Mouse (Mus musculus): ENCODE measurements around the gene Vim.

Vim gene

GRCm38 (mm10) chr2:13573408-13574065, at the start of gene Vim:
Gene Vim (plus strand): TSS chr2:13573927.
- DNase-seq (ENCODE audit: low spot score in 2 of 2), result peak; percentile 74 to 84

DNA sequence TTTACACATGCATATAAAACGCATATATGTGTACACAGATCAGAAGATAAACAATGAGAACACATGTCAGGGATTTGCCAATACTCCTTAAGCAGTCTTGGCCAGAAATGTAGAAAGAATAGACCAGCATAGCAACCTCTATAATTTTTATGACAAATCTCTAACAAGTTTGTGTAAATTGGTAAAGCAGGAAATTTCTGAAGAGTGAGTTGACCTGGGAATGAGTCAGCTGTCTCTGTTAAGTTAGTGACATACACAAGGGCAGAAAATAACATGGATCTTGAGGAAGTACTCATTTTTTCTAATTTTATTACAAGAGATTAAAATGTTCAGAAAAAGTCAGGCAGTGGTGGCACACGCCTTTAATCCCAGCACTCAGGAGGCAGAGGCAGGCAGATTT, 47.5 kb upstream of the Vim start:
- DNase-seq (ENCODE audit: low spot score in 2 of 2), result no peak

DNA sequence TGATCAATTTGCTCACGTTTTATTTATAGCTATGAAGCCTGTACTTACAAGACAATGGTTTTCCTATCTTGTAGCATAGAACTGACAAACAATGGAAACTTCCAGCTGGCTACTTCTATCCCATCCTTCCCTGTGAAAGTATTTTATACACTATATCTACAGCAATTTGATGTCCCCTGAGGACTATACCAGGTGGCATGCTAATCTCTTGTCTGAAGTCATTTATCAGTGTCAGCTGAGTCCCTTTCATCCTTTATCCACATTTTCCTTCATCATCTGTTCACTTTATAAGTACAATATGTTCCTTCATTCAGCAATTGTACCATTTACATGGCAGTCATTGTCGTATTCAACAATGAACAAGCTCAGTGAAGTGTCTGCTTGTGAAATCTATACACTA, 46.6 kb upstream of the Vim start:
- no peak for DNase-seq (ENCODE audit: low spot score in 2 of 2)

DNA sequence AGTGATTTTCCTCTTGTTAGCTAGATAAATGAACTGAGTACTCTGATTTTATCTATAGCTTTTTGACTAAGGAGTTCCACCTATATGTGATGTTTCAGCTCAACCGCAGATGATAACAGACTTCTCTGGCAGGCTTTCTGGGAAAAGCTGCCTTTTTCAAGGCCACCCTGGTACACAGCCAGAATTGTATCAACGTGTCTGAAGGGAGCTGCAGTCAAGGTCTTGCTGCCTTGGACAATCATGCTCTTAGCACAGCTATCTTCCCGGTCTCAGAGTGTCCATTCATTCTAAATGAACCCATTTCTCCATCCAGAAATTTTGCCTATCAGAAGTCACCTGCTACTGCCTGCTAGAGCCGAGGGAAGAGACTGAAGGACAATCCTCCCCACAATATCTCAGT, 46.2 kb upstream of the Vim start:
- DNase-seq (ENCODE audit: low spot score in 2 of 2), result no peak

DNA sequence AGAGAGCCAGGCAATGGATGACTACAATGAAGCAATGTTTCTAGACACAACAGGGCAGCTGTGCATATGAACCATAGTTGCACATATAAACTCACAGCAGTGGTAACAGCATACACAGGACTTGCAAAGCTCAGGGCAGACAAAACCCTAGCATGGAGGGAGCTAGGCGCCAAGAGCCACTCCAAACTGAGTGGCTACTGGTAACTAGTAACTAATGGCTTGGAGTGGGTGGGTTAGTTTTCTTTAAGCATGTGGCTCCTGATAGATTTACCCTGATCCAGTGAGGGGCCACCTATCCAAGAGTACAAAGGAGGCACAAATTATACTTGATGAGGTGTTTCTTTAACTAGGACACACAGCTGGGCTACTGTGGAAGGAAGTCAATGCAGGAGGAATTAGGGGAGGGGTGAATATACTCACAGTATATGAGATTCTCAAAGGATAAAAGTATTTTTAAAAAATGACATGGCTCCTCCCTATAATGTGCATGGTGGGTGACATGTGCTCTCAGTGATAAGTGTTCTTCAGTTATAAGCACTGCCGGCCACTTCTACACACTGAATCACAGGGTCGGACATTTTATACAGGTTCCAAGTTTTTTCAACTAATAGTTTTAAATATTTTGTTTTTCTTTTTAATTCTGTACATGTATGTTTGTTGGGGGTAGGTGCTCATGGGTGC, 44.3 kb upstream of the Vim start:
- no peak for DNase-seq (ENCODE audit: low spot score in 2 of 2)

GRCm38 (mm10) chr2:13530639-13531038, 43.1 kb upstream of the Vim start:
- no peak for DNase-seq (ENCODE audit: low spot score in 2 of 2)

GRCm38 (mm10) chr2:13536747-13537146, 37.0 kb upstream of the Vim start:
- DNase-seq (ENCODE audit: low spot score in 2 of 2), result no peak

GRCm38 (mm10) chr2:13537733-13538132, 36.0 kb upstream of the Vim start:
- DNase-seq (ENCODE audit: low spot score in 2 of 2), result no peak

- no peak for DNase-seq (ENCODE audit: low spot score in 2 of 2)
Measured at GRCm38 (mm10) chr2:13538258-13538657, 35.5 kb upstream of the Vim start.

DNA sequence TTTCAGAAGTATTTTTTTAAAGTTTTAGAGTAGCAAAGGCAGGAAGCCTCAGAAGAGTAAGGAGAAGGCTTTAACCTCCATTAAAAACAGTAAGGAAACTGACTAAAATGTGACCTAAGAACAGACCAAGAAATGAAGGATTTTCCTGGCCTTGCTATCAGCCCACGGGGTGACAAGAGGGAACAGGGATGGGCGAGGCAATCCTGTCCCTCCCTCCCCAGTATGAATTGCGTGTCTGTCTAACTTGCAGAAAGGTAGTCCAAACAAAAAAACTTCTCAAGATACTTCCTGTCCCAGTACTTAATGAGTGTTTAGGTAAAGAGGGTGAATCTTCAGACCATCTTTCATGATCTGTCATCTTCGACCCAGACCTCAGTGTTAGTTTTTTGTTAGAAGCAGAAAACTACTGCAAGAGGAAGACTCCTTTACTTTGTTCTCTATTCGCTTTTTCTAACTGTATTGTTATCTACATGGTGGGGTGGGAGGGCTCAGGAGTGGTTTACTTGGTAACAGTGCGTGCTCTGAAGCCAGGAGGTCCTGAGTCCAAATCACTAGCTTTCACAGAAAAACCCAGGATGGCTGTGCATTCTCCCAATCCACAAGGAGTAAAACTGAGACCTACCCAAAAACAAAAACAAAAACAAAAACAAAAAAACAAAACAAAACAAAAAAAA, 34.9 kb upstream of the Vim start:
- DNase-seq (ENCODE audit: low spot score in 2 of 2), result no peak

- DNase-seq (ENCODE audit: low spot score in 2 of 2), result no peak
Measured at GRCm38 (mm10) chr2:13539860-13540259, 33.9 kb upstream of the Vim start.

GRCm38 (mm10) chr2:13543519-13544124, 30.1 kb upstream of the Vim start:
- no peak for DNase-seq (ENCODE audit: low spot score in 2 of 2)

DNA sequence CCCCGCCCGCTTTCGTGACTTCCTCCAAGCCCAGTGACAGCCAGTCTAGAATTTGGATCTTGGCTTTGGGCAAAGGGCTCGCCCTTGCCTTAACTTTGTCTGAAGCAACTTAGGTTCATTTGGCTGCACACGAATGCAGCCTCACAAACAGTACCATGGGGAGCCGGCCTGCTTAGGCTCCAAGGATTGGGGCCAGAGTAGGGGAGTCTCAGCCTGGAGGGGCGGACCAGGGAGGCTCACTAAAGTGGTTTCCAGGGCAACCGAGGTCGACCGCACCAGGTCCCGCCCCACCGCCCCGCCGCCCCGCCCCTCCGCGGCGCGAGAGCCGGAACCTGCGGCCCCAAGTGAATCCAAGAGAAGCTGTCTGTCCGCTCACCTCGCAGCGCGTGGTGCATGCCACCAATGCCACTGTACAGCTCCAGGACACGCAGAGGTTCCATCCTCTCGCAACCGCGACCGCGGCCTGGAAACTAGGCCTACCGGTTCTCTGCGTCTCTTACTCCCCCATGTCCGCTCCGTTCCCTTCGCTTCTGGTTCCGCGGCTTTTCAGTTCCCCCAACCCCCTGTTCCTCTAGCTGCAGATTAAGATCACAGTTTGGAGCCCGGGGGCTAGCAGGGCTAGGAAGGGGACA, 29.4 kb upstream of the Vim start, which contains the start of gene Trdmt1:
Gene Trdmt1 (minus strand): TSS at position 476 of the 632 bp plus-strand sequence.
- DNase-seq (ENCODE audit: low spot score in 2 of 2), result peak; percentile 80 to 87

- no peak for DNase-seq (ENCODE audit: low spot score in 2 of 2)
Measured at GRCm38 (mm10) chr2:13548749-13549148, 25.0 kb upstream of the Vim start.

- DNase-seq (ENCODE audit: low spot score in 2 of 2), result no peak
Measured at GRCm38 (mm10) chr2:13553966-13554365, 19.8 kb upstream of the Vim start.

GRCm38 (mm10) chr2:13556239-13556638, 17.5 kb upstream of the Vim start:
- DNase-seq (ENCODE audit: low spot score in 2 of 2), result no peak

- DNase-seq (ENCODE audit: low spot score in 2 of 2), result no peak
Measured at GRCm38 (mm10) chr2:13557145-13558030, 16.3 kb upstream of the Vim start.

DNA sequence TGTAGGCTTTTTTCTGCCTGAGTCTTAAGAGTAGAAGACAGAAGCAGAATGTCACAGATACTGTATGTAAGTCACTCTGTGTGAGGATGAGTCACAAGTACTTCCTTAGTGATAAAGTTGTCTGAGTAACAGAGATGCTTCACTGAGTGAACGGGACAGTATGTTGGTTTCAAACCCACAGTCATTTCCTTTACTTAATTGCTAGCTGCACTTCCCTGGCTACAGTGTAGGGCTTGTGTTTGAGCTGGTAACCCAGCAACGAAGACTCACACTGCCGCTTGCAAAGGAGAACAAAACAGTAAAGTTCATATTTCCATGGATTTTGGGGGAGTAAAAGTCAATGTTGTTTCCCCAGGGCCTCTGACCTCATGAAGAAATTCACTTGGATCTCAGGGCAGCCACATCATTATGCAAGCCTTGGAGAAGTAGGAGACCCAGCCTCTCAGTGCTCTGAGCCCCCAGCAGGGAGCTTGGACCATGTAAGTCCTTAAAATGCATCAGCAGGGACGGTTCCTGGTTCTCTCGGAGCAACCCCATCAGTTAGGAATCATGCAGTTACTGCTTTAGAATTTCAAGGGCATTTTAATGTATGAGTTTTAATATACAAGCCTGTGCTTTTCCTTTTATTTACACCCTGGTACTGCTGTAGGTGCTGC, 15.0 kb upstream of the Vim start:
- DNase-seq (ENCODE audit: low spot score in 2 of 2), result no peak

- no peak for DNase-seq (ENCODE audit: low spot score in 2 of 2)
Measured at GRCm38 (mm10) chr2:13559303-13559702, 14.4 kb upstream of the Vim start.

DNA sequence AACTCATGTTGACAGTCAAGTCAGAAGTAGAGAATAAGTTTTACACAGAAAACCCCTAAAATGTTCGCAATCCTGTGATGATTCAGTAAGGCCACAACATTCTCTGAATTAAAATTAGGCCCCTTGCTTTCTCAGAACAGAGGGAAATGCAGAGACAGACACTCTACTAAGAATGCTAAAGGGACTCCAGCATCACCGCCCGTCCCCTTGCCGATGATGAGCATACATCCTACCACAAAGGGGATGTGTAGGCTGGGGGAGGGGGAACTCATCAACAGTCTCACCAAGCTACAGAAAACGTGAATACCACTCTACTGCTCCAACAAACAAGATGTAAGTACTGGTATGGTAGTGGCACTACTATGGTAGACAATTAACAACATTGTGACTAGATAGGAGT, 14.0 kb upstream of the Vim start:
- no peak for DNase-seq (ENCODE audit: low spot score in 2 of 2)

DNA sequence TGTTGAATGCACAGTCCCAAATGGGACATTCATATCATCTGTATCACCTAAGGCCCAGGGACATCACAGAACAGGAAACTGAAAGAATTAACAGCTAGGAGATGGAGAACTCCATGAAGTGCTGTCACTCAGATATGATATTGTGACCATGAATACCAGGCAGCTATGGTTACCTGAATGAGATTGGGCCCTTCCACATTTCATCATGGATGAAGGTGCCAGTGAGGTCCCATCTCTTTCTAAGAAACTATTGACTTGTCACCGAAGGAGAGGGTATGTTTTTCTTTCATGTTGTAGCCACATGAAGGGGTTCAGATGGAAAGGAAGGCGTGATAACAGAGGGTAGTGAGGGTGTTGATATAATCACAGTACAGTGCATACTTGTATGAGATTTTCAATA, 13.3 kb upstream of the Vim start:
- no peak for DNase-seq (ENCODE audit: low spot score in 2 of 2)
